ENCODE assay signal across 8 mouse cellular contexts in genomic region chr4:40971744-40972143, GRCm38 (mm10). TPM values are rescaled to one million over a fixed set of nuclear protein-coding genes. Genes with fewer than 3 reads are reported as not detected.
DNase-seq lines count a peak whose midpoint lies in the region; ATAC-seq and TF ChIP-seq lines count a peak whose summit lies in the region.

No protein-coding gene starts in this region.

- no peak for ATAC-seq in liver, embryonic 12.5 days

- DNase-seq in cerebellum, adult 2 months: peak; percentile 18 to 19
- DNase-seq in cerebellum, adult 9-10 months: no peak
- peak; percentile 64 for DNase-seq in MEL-GATA-1-ER (ENCODE audit: extremely low read depth, low read depth)
- peak; percentile 63 for DNase-seq in embryonic facial prominence, embryonic 10.5 days (ENCODE audit: low spot score)
- peak; percentile 48 for DNase-seq in hindbrain, embryonic 10.5 days (ENCODE audit: low spot score)
- peak; percentile 71 for DNase-seq in naive thymus-derived CD4-positive, alpha-beta T cell, adult 2 months (ENCODE audit: low read depth)
- DNase-seq in thymus, postnatal 25 days: peak; percentile 44

- 23% methylated on average over 13 of the region's 13 CpGs for WGBS in cerebellum, adult 2 months
- WGBS in embryonic facial prominence, embryonic 10.5 days: 23% methylated on average over 13 of the region's 13 CpGs
- WGBS in hindbrain, embryonic 10.5 days: 26% methylated on average over 13 of the region's 13 CpGs
- 18% methylated on average over 13 of the region's 13 CpGs for WGBS in liver, embryonic 12.5 days (ENCODE audit: insufficient replicate concordance)

- H3K27me3 ChIP-seq in cerebellum, adult 2 months (ENCODE audit: control insufficient read depth, insufficient read depth, low read length): no peaks in the 10 kb centered on the region
- H3K27me3 ChIP-seq in embryonic facial prominence, embryonic 10.5 days (replicated peaks; ENCODE audit: low read depth, poor library complexity, severe bottlenecking): no peaks in the 10 kb centered on the region
- no peaks in the 10 kb centered on the region for H3K27me3 ChIP-seq in hindbrain, embryonic 10.5 days (ENCODE audit: insufficient read depth, poor library complexity, severe bottlenecking)
- H3K27me3 ChIP-seq in liver, embryonic 12.5 days (replicated peaks): no peaks in the 10 kb centered on the region

- H3K4me3 ChIP-seq in cerebellum, adult 2 months (replicated peaks; ENCODE audit: insufficient read depth, low read depth, low read length): peak overlapping the region; percentile 97
- peak overlapping the region; percentile 98 for H3K4me3 ChIP-seq in embryonic facial prominence, embryonic 10.5 days
- peak overlapping the region; percentile 95 for H3K4me3 ChIP-seq in hindbrain, embryonic 10.5 days
- peak overlapping the region; percentile 95 for H3K4me3 ChIP-seq in liver, embryonic 12.5 days

- H3K27ac ChIP-seq in cerebellum, adult 2 months (ENCODE audit: insufficient read depth, low read length): no peak overlapping the region
- no peak overlapping the region for H3K27ac ChIP-seq in embryonic facial prominence, embryonic 10.5 days (replicated peaks)
- H3K27ac ChIP-seq in hindbrain, embryonic 10.5 days: no peak overlapping the region
- H3K27ac ChIP-seq in liver, embryonic 12.5 days: peak overlapping the region; percentile 91

- no peak for TF ChIP-seq POLR2A in cerebellum, adult 2 months (IDR thresholded peaks at IDR 0.05; ENCODE audit: borderline replicate concordance, insufficient read depth, low read length)

- H3K4me1 ChIP-seq in cerebellum, adult 2 months (ENCODE audit: control insufficient read depth, insufficient read depth, low read length): peaks cover 4% of the 10 kb centered on the region
- H3K4me1 ChIP-seq in embryonic facial prominence, embryonic 10.5 days: peaks cover 15% of the 10 kb centered on the region
- peaks cover 19% of the 10 kb centered on the region for H3K4me1 ChIP-seq in hindbrain, embryonic 10.5 days (replicated peaks)
- peaks cover 47% of the 10 kb centered on the region for H3K4me1 ChIP-seq in liver, embryonic 12.5 days

- H3K9ac ChIP-seq in liver, embryonic 12.5 days: peak overlapping the region; percentile 82

- peak overlapping the region; percentile 87 for H3K4me2 ChIP-seq in liver, embryonic 12.5 days

- H3K36me3 ChIP-seq in embryonic facial prominence, embryonic 10.5 days (replicated peaks): peaks cover 31% of the 10 kb centered on the region
- H3K36me3 ChIP-seq in hindbrain, embryonic 10.5 days: peaks cover 39% of the 10 kb centered on the region
- peaks cover 44% of the 10 kb centered on the region for H3K36me3 ChIP-seq in liver, embryonic 12.5 days

- TF ChIP-seq CTCF in cerebellum, adult 2 months (IDR thresholded peaks at IDR 0.05; ENCODE audit: borderline replicate concordance, insufficient read depth, low read depth, low read length): peak; percentile 50

- no peaks in the 10 kb centered on the region for H3K9me3 ChIP-seq in embryonic facial prominence, embryonic 10.5 days
- H3K9me3 ChIP-seq in hindbrain, embryonic 10.5 days: no peaks in the 10 kb centered on the region
- no peaks in the 10 kb centered on the region for H3K9me3 ChIP-seq in liver, embryonic 12.5 days (replicated peaks)

RNA-seq across cellular contexts. Expression of gene Nfx1, which starts 1.0 kb away (rescaled TPM):
- 96.6 and 96.8 TPM in 2 replicates for polyA plus RNA-seq in cerebellum, adult 2 months (2012; rRNA removed)
- polyA plus RNA-seq in embryonic facial prominence, embryonic 10.5 days (2016; fragmentation: Nextera tagmentation; extraction: Ambion mirVana): 101 and 103 TPM in 2 replicates
- polyA plus RNA-seq in hindbrain, embryonic 10.5 days (2016; fragmentation: Nextera tagmentation; extraction: Ambion mirVana): 86.1 and 92.8 TPM in 2 replicates
- polyA plus RNA-seq in liver, embryonic 12.5 days (2016; fragmentation: Nextera tagmentation; extraction: Ambion mirVana): 53.5 and 55.7 TPM in 2 replicates

RNA-seq across cellular contexts. Expression of gene Chmp5, which starts 23.5 kb away (rescaled TPM):
- polyA plus RNA-seq in cerebellum, adult 2 months (2012; rRNA removed): 118 and 125 TPM in 2 replicates
- polyA plus RNA-seq in embryonic facial prominence, embryonic 10.5 days (2016; fragmentation: Nextera tagmentation; extraction: Ambion mirVana): 91.0 and 93.4 TPM in 2 replicates
- polyA plus RNA-seq in hindbrain, embryonic 10.5 days (2016; fragmentation: Nextera tagmentation; extraction: Ambion mirVana): 114 and 126 TPM in 2 replicates
- polyA plus RNA-seq in liver, embryonic 12.5 days (2016; fragmentation: Nextera tagmentation; extraction: Ambion mirVana): 48.6 and 48.7 TPM in 2 replicates

RNA-seq across cellular contexts. Expression of gene Bag1, which starts 23.6 kb away (rescaled TPM):
- 143 and 159 TPM in 2 replicates for polyA plus RNA-seq in cerebellum, adult 2 months (2012; rRNA removed)
- 210 and 219 TPM in 2 replicates for polyA plus RNA-seq in embryonic facial prominence, embryonic 10.5 days (2016; fragmentation: Nextera tagmentation; extraction: Ambion mirVana)
- 198 and 208 TPM in 2 replicates for polyA plus RNA-seq in hindbrain, embryonic 10.5 days (2016; fragmentation: Nextera tagmentation; extraction: Ambion mirVana)
- 185 and 192 TPM in 2 replicates for polyA plus RNA-seq in liver, embryonic 12.5 days (2016; fragmentation: Nextera tagmentation; extraction: Ambion mirVana)

RNA-seq across cellular contexts. Expression of gene Spink4, which starts 51.9 kb away (rescaled TPM):
- polyA plus RNA-seq in cerebellum, adult 2 months (2012; rRNA removed): 0.57 TPM in 1 of 2 replicates, not detected in the other
- not detected in 2 replicates for polyA plus RNA-seq in embryonic facial prominence, embryonic 10.5 days (2016; fragmentation: Nextera tagmentation; extraction: Ambion mirVana)
- not detected in 2 replicates for polyA plus RNA-seq in hindbrain, embryonic 10.5 days (2016; fragmentation: Nextera tagmentation; extraction: Ambion mirVana)
- polyA plus RNA-seq in liver, embryonic 12.5 days (2016; fragmentation: Nextera tagmentation; extraction: Ambion mirVana): 0.58 TPM in 1 of 2 replicates, not detected in the other
